Mouse (Mus musculus) c-Kit-positive CD71-positive TER-119-negative erythroid progenitor cells, embryonic 14.5 days (primary cell): ENCODE results near the gene Dcxr.

Experiments
- DNase-seq: peaks from one replicate; pipeline ENCODE4 v3.0.0-alpha.2; 2013; ENCODE audit warnings: low read depth

Gene Dcxr

DNA sequence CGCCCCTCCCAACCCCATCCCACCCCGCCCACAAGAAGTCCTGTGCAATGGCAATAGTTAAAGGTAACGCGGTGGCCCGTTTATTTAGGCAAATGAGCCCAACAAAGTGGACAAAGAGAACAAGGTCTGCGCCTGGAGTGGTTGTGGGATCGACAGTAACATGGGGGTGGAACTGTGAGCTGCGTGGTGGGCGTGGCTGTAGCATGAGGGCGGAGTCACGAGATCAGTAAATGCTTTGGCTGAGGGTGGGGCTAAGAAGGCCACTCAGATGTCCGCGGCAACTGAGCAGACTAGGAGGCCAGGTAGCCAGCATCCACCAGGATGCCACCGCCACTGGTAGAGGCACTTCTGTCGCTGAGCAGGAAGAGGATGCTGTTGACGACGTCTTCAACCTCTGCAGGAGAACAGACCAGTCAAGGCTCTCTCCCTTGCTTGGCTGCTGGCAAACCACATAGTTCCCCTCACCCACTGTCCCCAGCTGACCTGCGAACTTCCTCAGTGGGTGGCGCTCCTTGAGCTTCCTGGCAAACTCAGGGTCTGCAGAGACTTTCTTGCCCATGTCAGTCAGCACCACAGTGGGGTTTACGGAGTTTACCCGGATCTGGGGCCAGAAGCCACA is 2.5 kb upstream of the Dcxr start:
- DNase-seq: peak; percentile 48

DNA sequence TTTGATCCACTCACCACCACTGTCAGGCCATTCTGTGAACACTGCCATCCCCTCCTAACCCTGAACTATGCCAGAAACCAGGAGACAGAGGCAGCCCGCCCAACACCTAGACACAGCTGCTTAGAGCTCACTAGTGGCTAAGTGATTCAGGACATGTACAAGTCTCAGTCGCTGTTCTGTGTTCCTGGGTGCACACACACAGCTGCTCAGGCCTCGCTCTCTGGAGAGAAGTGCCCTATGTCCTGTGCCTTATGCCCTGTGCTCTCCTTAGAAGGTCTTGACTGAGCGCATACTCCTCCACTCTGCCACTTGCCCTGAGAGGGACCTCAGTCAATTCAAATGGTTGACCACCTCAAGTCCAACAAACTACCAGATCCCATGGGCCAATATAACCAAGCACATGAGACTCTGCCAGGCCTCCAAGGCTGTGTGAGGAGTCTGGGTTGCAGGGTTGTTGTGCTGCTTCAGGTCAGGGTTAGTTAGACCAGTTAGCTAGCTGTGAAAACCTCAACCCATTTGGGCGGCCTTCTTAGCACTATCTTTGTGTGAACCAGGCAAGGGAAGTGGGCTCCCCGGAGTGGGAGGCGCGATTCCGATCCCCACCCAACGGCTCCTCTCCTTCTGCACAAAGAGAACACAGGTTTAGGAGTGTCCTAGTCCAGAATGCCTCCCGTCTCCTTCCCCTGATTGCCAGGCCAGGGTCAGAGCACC is 1.6 kb upstream of the Dcxr start:
- DNase-seq: no peak

DNA sequence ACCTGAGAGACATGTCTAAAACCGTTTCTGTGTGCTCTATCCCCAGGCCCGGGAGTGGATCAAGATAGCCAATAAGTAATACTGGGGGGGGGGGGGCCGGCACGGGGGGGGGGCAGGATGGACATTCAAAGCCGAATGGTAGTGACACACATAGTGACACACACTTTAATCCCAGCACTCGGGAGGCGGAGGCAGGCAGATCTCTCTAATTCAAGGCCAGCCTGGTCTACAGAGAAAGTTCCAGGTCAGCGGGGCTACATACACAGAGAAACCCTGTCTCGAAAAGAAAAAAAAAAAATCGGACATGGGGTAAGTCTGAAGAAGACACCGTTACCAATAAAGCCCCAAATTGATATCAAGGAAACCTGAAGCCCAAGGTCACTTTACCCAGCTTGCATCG is 483 bp upstream of the Dcxr start:
- DNase-seq: no peak

DNA sequence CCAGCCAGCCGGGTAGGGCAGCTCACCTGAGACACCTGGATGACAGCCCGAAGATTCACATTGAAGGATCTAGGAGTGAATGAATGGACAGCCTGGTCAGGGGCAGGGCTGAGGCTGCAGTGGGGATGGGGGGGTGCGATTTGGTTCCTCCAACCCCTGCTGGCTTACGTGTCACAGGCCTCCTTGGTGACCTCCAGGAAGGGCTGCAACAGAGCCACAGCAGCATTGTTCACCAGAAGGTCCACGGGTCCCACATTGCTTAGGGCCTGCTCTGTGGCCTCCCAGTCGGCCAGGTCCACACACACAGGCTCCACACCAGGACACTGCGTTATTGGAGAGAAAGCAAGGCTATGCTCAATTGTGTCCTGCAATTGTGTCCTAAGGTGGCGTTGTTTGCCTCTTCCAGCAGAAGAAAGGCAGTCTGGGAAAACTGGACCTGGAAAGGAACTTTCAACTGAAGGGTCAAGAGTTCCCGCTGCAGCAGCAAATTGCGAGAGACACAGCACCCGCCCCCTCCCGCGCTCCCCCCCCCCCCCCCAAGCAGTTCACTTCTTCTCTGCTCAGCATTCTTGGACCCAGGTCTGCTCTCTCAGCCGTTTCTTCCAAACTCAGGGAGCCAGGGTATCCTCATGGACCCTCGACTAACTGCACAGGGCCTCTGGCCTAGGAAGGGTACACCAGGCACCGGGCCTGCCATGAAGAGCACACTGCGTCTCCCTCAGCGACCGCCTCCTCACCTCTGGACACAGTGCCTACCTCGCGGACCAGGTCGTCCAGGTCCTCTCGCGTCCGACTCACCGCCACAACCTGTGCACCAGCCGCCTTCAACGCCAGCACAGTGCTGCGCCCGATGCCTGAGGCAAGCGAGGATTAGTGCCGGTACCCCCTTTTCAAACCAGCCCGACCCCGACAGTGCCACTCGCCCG is 575 bp downstream of the Dcxr start:
- DNase-seq: no peak

DNA sequence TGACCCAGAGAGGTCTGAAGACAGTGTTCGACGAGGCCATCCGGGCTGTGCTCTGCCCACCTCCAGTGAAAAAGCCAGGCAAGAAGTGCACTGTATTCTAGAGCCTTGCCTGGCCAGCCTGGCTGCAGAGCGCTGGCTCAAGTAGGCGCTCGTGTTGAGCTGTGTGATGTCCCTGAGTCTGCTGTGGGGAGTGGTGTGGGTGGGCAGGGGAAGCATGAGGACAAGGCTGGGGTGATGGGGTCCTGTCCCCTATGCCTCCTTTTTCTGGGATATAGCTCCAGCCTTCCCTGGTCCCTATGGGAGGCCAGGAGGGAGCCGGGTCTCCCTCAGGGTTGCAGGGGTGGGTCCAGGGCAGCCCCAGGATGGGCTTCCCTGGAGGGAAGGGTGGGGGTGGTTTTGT is 3.6 kb downstream of the Dcxr start:
- DNase-seq: no peak

DNA sequence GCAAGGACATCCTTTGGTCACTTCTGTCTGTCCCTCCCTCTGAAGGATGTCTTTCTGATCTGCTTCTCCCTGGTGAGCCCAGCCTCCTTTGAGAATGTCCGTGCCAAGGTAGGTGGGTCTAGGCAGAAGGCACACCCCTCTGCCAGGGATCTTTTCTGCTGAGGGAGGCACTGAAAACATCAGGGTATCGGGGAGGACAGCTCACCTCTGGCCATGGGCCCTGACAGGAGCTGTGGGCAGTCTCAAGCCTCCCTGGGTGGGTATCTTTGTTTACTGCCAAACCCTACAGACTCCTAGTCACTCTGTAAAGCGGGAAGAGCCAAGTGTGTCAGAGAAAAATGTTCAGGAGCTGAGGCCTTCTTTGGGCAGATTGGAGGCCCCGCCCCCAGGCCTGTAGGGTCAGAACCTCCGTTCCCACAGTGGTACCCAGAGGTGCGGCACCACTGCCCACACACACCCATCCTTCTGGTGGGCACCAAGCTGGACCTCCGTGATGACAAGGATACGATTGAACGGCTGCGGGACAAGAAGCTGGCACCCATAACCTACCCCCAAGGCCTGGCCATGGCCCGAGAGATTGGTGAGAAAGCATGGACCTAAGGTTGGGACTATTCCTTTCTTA is 4.2 kb downstream of the Dcxr start:
- no peak for DNase-seq

DNA sequence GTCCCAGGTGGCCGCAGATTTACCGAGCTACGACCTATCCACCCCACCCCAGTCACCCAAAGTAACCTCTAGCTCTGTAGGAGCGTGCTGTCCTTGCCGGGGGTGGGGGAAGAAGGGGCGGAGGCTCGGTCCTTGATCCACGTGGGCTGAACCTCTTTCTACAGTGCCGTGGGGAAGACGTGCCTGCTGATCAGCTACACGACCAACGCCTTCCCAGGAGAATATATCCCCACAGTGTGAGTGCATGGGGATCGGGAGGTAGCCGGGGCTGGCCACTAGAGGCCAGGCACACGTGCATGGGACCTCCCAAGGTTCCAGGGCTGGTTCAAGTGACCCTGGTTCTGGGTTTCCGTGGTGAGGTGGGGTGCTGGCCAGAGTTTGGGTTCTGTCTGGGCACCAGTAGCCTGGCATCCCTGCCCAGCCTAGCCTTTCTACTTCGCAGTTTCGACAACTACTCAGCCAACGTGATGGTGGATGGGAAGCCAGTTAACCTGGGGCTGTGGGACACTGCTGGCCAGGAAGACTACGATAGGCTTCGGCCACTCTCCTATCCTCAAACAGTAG is 4.9 kb downstream of the Dcxr start:
- DNase-seq: no peak

DNA sequence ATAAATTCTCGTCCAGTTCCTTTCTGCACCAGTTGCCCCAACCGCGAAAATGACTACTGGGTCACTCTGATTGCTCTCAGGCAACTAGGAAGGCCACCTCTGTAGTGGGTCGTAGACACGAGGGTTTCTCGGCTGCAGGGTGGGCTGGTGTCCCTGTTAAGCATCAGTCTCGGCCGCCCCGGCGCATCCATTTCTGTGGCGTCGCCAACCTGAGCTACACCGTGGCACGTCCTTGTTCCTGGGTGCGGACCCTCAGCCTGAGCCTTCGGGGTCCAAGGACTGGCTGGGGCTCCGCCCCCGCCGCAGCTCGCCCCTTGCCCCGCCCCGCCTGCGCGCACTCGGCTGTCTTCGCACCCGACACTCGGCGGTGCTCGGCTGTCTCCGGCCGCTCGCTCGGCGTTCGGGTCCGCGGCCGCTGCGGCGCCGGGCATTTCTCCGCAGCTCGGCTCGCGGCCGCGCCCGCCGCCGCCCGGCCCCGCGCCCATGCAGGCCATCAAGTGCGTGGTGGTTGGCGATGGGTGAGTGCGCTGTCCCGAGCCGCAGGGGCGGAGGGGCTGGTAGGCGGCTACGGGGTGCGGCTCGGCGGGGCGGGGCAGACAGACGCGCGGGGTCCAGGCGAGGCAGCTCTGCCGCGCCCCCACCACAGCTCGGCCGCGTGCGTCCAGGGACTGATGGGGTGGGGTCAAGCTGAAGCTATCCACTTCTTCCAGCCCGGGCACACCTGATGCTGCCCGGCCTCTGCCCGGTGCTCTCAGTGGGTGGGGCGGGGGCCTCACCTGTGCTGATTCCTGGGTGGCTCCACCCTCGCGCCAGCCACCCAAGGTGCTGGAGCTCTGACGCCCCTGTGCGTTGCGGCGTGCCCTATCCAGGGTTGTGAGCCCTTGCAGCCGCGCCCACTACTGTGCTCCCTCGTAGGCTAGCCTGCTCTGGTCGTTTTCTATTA is 5.7 kb downstream of the Dcxr start, which contains the start of gene Rac3:
Gene Rac3 (plus strand): TSS at position 347 of the 943 bp plus-strand sequence.
- DNase-seq: no peak

DNA sequence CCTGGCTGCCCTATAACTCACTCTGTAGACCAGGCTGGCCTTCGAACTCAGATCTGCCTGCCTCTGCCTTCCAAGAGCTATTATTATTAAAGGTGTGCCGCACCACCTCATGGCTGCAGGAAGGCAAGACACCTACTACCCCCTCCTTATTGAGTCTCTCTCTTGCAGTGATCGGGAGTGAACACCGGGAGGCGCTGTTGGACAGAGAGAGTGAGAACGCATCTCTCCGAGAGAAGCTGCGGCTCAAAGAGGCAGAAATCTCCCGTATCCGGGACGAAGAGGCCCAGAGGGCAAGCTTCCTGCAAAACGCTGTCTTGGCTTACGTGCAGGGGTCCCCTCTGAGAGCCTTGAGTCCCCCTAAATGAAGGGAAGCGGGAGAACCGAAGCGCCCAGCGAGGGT is 6.6 kb downstream of the Dcxr start:
- DNase-seq: peak; percentile 92

DNA sequence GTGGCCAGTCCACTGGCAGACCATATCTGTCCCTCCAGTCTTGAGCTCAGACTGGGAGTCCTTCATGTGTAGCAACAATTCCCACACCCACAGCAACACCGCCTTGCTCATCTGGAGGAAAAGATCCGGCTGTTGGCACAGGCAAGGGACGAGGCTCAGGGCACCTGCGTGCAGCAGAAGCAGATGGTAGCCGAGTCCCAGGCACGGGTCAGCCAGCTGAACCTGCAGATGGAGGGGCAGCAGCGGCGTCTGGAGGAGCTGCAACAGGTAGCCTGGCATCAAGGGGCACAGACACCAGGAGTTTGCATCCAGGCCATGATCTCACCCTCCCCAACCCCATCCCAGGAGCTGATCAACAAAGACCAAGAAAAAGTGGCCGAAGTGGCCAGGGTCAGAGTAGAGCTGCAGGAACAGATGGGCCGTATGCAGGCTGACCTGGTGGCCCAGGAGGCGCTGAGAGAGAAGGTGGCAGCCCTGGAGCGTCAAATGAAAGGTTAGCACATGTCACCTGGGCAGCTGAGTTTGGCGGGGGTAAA is 7.2 kb downstream of the Dcxr start:
- DNase-seq: no peak

DNA sequence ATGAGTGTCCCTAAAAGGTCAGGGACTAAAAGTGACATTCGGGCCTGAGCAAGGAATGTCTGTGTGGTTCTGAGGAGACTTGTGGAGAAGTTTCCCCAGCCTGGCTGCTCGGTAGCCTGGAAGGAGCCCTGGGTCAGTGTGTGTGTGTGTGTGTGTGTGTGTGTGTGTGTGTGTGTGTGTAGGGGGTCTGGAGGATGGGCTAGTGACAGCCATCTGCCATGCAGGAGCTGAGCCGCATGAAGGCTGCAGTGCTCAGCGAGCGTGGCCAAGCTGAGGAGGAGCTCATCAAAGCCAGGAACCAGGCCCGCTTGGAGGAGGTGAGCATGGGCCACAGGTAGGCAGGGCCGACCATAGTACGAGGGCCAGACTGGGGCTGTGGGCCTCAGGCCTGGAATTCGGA is 7.8 kb downstream of the Dcxr start:
- DNase-seq: no peak

DNA sequence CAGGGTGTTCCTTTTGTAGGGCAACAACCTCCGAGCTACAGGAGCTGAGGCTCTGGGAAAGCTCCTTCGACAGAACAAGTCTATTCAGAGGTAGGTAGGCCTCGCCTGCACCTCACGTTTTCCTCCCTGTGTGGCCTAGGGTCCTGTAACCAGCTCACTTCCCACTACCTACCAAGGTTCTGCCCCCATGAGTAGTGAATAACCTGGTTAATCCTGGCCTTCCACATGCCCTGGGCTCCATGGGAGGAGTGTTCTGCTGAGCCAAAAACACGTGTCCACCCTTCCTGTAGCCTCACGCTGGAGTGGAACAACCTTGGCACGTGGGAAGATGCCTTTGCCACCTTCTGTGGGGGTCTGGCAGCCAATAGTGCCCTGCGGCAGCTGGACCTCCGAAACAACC is 11.9 kb downstream of the Dcxr start:
- no peak for DNase-seq

DNA sequence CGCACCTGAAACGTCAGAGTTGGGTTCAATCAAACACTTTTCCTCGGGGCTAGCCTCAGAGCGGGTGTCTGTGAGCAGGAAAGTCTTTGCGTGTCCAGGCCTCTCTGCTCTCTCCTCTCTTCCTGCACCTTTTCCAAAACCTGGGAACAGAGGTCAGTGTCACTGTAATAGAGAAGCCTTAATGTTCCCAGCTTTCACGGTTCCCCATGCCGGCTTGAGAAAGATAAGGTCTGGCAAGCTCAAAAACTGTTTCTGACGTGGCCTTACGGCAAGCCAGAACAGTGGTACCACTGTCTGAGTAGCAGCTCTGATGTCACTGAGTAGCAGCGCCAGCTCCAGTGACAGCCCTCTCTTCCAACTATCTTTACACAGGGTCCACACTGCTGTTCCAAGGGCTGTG is 12.5 kb downstream of the Dcxr start:
- DNase-seq: no peak

DNA sequence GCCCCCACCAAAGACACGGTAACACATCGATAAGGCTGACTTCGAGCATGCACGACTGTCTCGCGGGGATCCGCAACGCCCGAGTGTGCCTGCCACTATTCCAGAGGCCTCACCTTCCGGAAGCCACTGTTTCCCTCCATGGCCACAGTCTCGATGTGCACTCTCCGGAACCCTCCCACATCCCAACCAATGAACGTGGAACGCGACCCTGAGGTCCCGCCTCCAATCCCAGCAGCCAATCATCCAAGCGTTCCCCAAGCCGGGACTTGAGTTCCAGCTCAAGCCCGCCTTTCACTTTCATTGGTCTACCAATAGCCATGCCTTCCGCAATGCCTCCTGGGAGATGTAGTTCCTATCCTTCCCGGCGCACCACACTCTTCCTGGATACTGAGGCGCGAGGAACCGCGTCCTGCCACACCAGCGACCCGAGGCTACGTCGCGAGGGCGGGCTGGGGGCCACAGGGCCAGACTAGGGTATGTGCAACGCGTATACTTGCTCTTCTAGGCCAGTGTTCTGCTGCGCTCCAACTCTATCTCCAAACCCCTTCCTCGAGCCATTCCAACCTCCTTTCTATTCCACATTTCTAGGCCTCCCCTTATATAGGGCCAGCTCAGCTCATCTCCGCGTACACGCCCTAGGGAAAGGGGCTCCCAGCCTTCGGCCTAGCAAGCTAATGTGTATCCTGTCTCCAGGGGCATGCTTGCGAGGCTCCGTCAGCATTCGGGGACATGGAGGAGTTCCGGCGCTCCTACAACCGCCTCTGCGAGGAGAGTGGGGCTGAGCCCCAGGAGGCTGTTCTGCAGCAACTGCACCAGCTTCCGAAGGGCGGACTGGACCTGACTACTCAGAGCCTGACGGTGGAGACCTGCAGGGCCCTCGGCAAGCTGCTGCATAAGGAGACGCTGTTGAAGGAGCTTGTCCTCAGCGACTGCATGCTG is 13.2 kb downstream of the Dcxr start, which contains the start of the genes Cenpx and Lrrc45:
Gene Cenpx (minus strand): TSS at position 159 of the 939 bp plus-strand sequence.
Gene Lrrc45 (plus strand): TSS at position 346 of the 939 bp plus-strand sequence.
- peak; percentile 100 for DNase-seq

DNA sequence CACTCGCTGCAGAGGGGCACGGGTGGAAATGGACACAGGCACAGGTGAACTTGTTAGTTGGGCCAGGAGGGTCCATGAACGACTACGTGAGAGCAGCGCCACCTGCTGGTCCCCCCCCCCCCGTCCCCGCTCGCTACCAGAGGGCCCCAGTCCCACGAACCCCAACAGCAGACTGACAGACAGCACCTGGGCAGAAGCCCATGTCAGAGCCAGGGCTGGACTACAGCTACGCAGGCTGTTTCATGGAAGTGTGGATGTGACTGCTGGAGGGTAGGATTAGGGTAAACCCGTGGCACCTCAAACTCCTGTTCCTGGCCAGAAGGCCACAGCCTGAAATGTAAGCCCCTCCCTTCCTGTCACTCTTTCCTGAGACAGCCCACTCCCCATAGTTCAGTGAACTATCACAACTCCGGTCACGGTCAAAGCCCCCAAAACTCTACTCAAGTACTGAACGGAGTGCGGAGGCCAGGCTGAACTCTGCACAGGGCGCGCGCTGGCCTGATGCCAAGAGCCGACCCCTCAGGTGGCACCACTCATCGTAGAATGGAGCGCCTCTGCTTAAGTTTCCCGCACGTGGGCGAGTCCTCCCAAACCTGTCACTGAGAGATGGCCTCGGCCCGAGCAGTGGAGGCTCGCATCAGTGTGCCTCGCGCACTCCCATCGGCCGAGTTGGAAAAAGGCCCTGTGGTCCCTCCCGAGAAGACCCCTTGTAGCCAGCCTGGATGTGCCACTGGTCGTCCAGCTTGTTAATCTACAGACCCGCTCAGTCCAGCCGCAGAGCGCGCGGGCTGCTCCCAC is 14.1 kb downstream of the Dcxr start:
- DNase-seq: peak; percentile 55

DNA sequence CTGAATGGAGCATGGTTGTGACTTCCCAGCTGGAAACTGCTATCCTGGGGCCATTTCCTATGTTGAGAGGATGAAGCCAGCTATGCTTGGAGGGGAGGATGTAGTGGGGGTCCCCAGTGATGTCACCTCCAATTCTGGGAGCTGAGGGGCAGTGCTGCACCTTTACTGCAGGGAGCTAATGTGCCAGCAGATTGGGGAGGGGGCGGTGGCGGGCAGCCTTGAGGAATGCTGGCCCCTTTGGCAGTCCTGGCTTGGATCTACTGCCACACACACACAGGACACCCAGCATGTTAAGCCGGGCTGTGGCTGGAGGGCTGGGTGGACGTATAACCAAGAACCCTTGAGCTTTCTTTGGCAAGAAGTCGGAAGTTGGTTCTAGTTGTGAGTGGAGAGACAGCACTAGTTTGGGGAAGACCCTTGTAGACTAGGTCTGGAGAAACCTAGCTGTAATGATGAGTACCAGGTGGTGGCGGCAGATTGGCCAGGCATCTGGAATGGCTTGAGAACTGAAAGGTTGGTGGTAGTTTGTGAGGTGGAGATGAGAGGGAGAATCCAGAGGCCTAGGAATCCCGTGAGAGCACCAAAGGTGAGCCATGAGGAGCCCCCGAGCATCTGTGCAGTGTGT is 15.0 kb downstream of the Dcxr start:
- DNase-seq: no peak

DNA sequence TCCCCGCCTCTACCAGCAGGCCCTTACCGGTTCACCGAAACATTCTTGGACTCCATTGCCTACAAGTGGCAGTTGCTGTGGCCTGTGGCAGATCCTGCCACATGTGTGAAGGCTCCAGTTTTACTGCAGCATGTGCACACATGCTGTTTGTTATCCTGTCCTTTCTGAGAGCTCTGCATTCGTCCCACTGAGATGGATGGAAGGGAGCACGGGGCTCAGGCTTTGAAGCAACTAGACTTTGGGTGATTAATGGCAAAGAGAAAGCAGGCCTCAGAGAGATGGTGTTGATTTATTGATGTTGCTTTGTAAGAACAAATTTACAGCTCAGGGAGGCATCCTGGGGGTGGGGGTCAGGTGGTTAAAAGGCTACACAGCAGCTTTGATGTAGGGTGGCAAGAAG is 16.4 kb downstream of the Dcxr start:
- DNase-seq: no peak

DNA sequence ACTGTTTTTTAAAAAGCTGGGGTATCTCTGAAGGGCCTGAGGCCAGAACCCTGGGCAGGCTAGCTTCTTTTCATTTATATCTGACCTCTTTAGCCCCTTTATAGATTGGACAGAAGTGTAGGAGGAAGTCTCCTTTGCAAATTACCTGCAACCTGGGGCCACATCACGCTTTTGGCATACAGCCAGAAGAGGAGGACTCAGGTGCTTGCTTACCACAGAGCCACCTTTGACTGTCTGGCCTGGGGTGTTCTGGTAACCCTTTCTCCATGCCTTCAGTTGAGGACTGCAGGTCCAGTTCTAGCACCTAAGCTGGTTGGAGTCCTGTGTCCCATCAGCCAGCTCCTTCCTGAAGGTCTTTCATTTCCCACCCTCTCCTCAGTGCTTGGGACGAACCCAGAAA is 17.5 kb downstream of the Dcxr start:
- no peak for DNase-seq
